13 mouse cellular contexts compared by ENCODE assay signal in genomic region chr11:107462478-107462877, GRCm38 (mm10). TPM values are rescaled to one million over a fixed set of nuclear protein-coding genes. Genes with fewer than 3 reads are reported as not detected.
A peak's percentile ranks its signal among the peaks of the same experiment; 100 is the strongest.
DNase-seq lines count a peak whose midpoint lies in the region; ATAC-seq and TF ChIP-seq lines count a peak whose summit lies in the region.
"Had no signal": no experiment of that assay in that cellular context is flagged by ENCODE, and none has a peak within 500 bp of the region (broad histone marks: within the 10 kb centered on the region; RNA-seq: fewer than 3 reads in every experiment).

No protein-coding gene starts in this region.

- H3K4me2 ChIP-seq in midbrain, postnatal 0 days (ENCODE audit: low read depth, low read length, poor library complexity, severe bottlenecking), result no peak overlapping the region
- H3K4me2 ChIP-seq: embryonic facial prominence, embryonic 13.5 days; hindbrain, embryonic 14.5 days had no signal

- no peaks in the 10 kb centered on the region; the same call in 1 of the 2 replicates for H3K27me3 ChIP-seq in cerebellum, adult 2 months (ENCODE audit: control insufficient read depth, insufficient read depth, low read length)
- no peaks in the 10 kb centered on the region for H3K27me3 ChIP-seq in midbrain, postnatal 0 days (ENCODE audit: insufficient read depth, low read length)
- no peaks in the 10 kb centered on the region for H3K27me3 ChIP-seq in midbrain, embryonic 10.5 days (ENCODE audit: low read depth, poor library complexity, severe bottlenecking)
- H3K27me3 ChIP-seq: embryonic facial prominence, embryonic 13.5 days had no signal

- no peak for ATAC-seq in midbrain, postnatal 0 days (ENCODE audit: low FRiP score)

- no peak overlapping the region for H3K9ac ChIP-seq in midbrain, postnatal 0 days (replicated peaks; ENCODE audit: low read length, poor library complexity, severe bottlenecking)
- H3K9ac ChIP-seq: embryonic facial prominence, embryonic 13.5 days; hindbrain, embryonic 14.5 days had no signal

- H3K4me3 ChIP-seq in cerebellum, adult 2 months (replicated peaks; ENCODE audit: insufficient read depth, low read depth, low read length), result no peak overlapping the region
- no peak overlapping the region for H3K4me3 ChIP-seq in midbrain, postnatal 0 days (ENCODE audit: low read depth, low read length)
- no peak overlapping the region for H3K4me3 ChIP-seq in midbrain, embryonic 10.5 days
- no peak overlapping the region for H3K4me3 ChIP-seq in embryonic fibroblast, embryonic 13.5 days (ENCODE audit: insufficient read depth, low read length)
- H3K4me3 ChIP-seq: embryonic facial prominence, embryonic 13.5 days had no signal

- TF ChIP-seq POLR2A in cerebellum, adult 2 months (IDR thresholded peaks at IDR 0.05; ENCODE audit: borderline replicate concordance, insufficient read depth, low read length), result no peak
- no peak for TF ChIP-seq POLR2A in embryonic fibroblast, embryonic 13.5 days (IDR thresholded peaks at IDR 0.05; ENCODE audit: low read depth, low read length)

- DNase-seq in cerebellum, adult 2 months, result no peak
- DNase-seq in cerebellum, adult 9-11 months, result no peak
- no peak for DNase-seq in midbrain, postnatal 0 days (ENCODE audit: low spot score)
- no peak for DNase-seq in midbrain, embryonic 10.5 days (ENCODE audit: low spot score)
- DNase-seq in thymus, postnatal 36 days, result peak; percentile 52
- DNase-seq in frontal cortex, postnatal 25 days (ENCODE audit: low spot score in 2 of 2), result no peak
- DNase-seq in urinary bladder, postnatal 10 days (ENCODE audit: low spot score), result no peak
- DNase-seq: cerebellum, adult 11-12 months; lung, postnatal 4 days; right cerebral cortex, adult 18-20 months had no signal

- peaks cover 3% of the 10 kb centered on the region; the same call in 1 of the 2 replicates for H3K4me1 ChIP-seq in cerebellum, adult 2 months (ENCODE audit: control insufficient read depth, insufficient read depth, low read length)
- H3K4me1 ChIP-seq in midbrain, postnatal 0 days (ENCODE audit: insufficient read depth, low read length), result no peaks in the 10 kb centered on the region
- H3K4me1 ChIP-seq in midbrain, embryonic 10.5 days, result peaks cover 8% of the 10 kb centered on the region
- H3K4me1 ChIP-seq in embryonic fibroblast, embryonic 13.5 days (ENCODE audit: control insufficient read depth, insufficient read depth, low read length), result 0 out of 2 replicates have a peak, but pooled peaks cover 4% of the 10 kb centered on the region

- no peaks in the 10 kb centered on the region for H3K9me3 ChIP-seq in midbrain, postnatal 0 days (ENCODE audit: low read length)
- peaks cover 4% of the 10 kb centered on the region; the same call in 1 of the 2 replicates for H3K9me3 ChIP-seq in midbrain, embryonic 10.5 days (replicated peaks)

- no peak overlapping the region for H3K27ac ChIP-seq in cerebellum, adult 2 months (ENCODE audit: insufficient read depth, low read length)
- H3K27ac ChIP-seq in midbrain, postnatal 0 days (ENCODE audit: low read depth, low read length), result no peak overlapping the region
- no peak overlapping the region for H3K27ac ChIP-seq in midbrain, embryonic 10.5 days (replicated peaks)
- no peak overlapping the region for H3K27ac ChIP-seq in embryonic fibroblast, embryonic 13.5 days (ENCODE audit: insufficient read depth, low read length)
- H3K27ac ChIP-seq: embryonic facial prominence, embryonic 13.5 days; hindbrain, embryonic 14.5 days had no signal

- H3K36me3 ChIP-seq in midbrain, postnatal 0 days (ENCODE audit: insufficient read depth, low read length), result no peaks in the 10 kb centered on the region
- H3K36me3 ChIP-seq in midbrain, embryonic 10.5 days, result peaks cover 25% of the 10 kb centered on the region

- 98% methylated on average over 3 of the region's 3 CpGs for WGBS in cerebellum, adult 2 months
- WGBS in midbrain, postnatal 0 days, result 99% methylated on average over 3 of the region's 3 CpGs
- 94% methylated on average over 3 of the region's 3 CpGs for WGBS in midbrain, embryonic 10.5 days

- peak; percentile 38; the same call in 1 of the 2 replicates for TF ChIP-seq CTCF in cerebellum, adult 2 months (IDR thresholded peaks at IDR 0.05; ENCODE audit: borderline replicate concordance, insufficient read depth, low read depth, low read length)
- peak; percentile 37; the same call in 1 of the 2 replicates for TF ChIP-seq CTCF in midbrain, postnatal 0 days (IDR thresholded peaks at IDR 0.05)
- peak; percentile 28; the same call in 1 of the 2 replicates for TF ChIP-seq CTCF in embryonic fibroblast, embryonic 13.5 days (IDR thresholded peaks at IDR 0.05; ENCODE audit: borderline replicate concordance, insufficient read depth, low read length)

RNA-seq across cellular contexts. Expression of gene Pitpnc1, which starts 8.0 kb away (rescaled TPM):
- 26.7 and 30.0 TPM in 2 replicates for polyA plus RNA-seq in cerebellum, adult 2 months (2012; rRNA removed)
- 54.8 and 56.5 TPM in 2 replicates for total RNA-seq in midbrain, postnatal 0 days (2014; rRNA removed)
- polyA plus RNA-seq in midbrain, postnatal 0 days (2015; fragmentation: Nextera tagmentation; extraction: Ambion mirVana), result 50.5 and 54.0 TPM in 2 replicates
- 20.4 and 26.1 TPM in 2 replicates for polyA plus RNA-seq in midbrain, embryonic 10.5 days (2016; fragmentation: Nextera tagmentation; extraction: Ambion mirVana)
- 19.8 and 24.0 TPM in 2 replicates for polyA plus RNA-seq in embryonic fibroblast, embryonic 13.5 days (2011; ENCODE audit: insufficient read length, low read depth, missing spikeins)

RNA-seq across cellular contexts. Expression of gene Psmd12, which starts 16.8 kb away (rescaled TPM):
- polyA plus RNA-seq in cerebellum, adult 2 months (2012; rRNA removed), result 71.5 and 76.4 TPM in 2 replicates
- total RNA-seq in midbrain, postnatal 0 days (2014; rRNA removed), result 39.6 and 49.4 TPM in 2 replicates
- 150 and 156 TPM in 2 replicates for polyA plus RNA-seq in midbrain, postnatal 0 days (2015; fragmentation: Nextera tagmentation; extraction: Ambion mirVana)
- polyA plus RNA-seq in midbrain, embryonic 10.5 days (2016; fragmentation: Nextera tagmentation; extraction: Ambion mirVana), result 221 and 237 TPM in 2 replicates
- 95.9 and 105 TPM in 2 replicates for polyA plus RNA-seq in embryonic fibroblast, embryonic 13.5 days (2011; ENCODE audit: insufficient read length, low read depth, missing spikeins)

Comparison
In these comparisons a context has a peak if more than half of its experiments do, and no peak if none do; other contexts are left out.
1. DNase-seq: peak in thymus, postnatal 36 days (2 of 2); none in cerebellum, adult 2 months (0 of 2), cerebellum, adult 9-11 months (single experiment), midbrain, postnatal 0 days (single experiment), midbrain, embryonic 10.5 days (single experiment), frontal cortex, postnatal 25 days (0 of 2) and urinary bladder, postnatal 10 days (single experiment).
2. Peak in every context shown above with its lines, with median percentiles within 50 percentile points of each other: CTCF ChIP-seq.